Mouse (Mus musculus): ENCODE measurements around the gene Snx25.
"Not testable (repeated sequence)": the region's sequence is repeated elsewhere in the genome, so short reads cannot be mapped to it uniquely, and the experiment has no call there.

The Snx25 gene

DNA sequence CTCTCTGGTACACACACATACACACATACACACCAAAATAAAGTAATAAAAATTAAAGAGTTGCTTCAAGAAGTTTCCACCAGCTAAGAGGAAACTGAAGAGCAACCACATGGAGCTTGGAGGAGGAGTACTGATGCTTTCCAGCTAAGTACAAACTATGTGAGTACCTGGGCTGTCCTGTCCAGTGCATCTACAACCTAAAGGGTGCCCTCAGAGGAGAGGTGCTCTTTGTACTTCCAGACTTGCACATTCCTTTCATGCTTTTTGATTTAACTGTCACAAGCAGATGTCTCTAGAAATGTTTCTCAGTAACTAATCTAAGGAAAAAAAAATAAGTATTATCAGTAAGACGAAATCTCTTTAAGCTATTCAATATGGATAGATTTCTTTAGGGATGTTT, 14.6 kb downstream of the Snx25 start:
- no peak for DNase-seq (ENCODE audit: low spot score in 2 of 2)

- DNase-seq (ENCODE audit: low spot score in 2 of 2) = not testable (repeated sequence)
Measured at GRCm38 (mm10) chr8:46135546-46135945, 16.4 kb downstream of the Snx25 start.

DNA sequence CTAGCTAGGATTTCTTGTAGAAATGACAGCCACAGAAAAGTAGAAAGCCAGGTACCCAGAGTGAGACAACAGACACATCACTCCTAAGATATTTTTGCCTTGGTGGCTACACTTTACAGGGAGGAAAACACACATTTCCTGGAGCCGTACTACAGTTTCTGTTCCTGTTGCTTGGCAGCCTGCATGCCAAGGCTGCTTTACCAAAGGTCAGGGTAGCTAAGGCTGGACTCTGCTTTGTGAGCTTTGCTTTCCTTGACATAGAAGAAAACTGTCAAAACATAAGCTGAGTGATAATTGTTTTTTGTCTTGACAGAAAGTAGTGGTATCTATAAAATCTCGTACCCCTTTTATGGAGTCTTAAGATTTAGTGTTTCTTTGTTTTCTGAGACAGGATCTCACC, 21.5 kb downstream of the Snx25 start:
- no peak for DNase-seq (ENCODE audit: low spot score in 2 of 2)

DNA sequence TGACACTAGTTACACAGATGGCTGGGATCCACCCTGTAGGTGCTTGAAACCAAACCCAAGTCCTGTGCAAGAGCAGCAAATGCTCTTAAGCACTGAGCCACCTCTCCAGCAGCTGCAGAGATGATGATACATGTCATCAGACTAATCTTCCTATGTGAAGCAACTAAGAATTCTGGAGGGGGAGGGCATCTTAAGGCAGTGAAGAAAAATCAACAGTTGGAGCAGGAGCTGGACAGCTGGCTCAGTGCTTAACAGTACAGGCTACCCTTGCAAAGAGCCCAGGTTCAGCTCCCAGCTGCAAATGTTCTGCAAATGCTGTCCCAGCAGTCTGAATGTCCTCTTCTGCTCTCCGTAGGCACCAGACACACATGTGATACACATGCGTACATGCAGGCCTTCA, 29.5 kb downstream of the Snx25 start:
- no peak for DNase-seq (ENCODE audit: low spot score in 2 of 2)

- DNase-seq (ENCODE audit: low spot score in 2 of 2) = no peak
Measured at GRCm38 (mm10) chr8:46119176-46119575, 32.8 kb downstream of the Snx25 start.

- DNase-seq (ENCODE audit: low spot score in 2 of 2) = no peak
Measured at GRCm38 (mm10) chr8:46117172-46117571, 34.8 kb downstream of the Snx25 start.

DNA sequence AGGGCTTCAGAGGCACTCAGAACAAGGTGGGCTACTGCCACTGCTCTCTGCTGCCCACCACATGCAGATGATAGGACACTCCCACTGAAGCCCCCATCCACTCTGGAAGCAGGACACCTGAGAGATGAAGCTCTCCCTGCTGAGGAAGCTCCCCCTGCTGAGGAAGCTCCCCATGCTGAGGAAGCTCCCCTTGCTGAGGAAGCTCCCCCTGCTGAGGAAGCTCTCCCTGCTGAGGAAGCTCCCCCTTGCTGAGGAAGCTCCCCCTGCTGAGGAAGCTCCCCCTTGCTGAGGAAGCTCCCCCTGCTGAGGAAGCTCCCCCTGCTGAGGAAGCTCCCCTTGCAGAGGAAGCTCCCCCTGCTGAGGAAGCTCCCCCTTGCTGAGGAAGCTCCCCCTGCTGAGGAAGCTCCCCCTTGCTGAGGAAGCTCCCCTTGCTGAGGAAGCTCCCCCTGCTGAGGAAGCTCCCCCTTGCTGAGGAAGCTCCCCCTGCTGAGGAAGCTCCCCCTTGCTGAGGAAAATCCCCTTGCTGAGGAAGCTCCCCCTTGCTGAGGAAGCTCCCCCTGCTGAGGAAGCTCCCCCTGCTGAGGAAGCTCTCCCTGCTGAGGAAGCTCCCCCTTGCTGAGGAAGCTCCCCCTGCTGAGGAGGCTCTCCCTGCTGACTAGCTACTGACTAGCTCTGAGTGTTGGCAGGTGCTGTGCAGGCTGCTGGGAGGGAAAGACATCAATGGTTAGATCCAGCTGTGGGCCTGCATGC, 38.4 kb downstream of the Snx25 start:
- not testable (repeated sequence) for DNase-seq (ENCODE audit: low spot score in 2 of 2)

GRCm38 (mm10) chr8:46107690-46108089, 44.3 kb downstream of the Snx25 start:
- DNase-seq (ENCODE audit: low spot score in 2 of 2) = no peak

GRCm38 (mm10) chr8:46103434-46103833, 48.5 kb downstream of the Snx25 start:
- no peak for DNase-seq (ENCODE audit: low spot score in 2 of 2)

- no peak for DNase-seq (ENCODE audit: low spot score in 2 of 2)
Measured at GRCm38 (mm10) chr8:46092667-46093360, 59.1 kb downstream of the Snx25 start.

- DNase-seq (ENCODE audit: low spot score in 2 of 2) = no peak
Measured at GRCm38 (mm10) chr8:46083141-46083540, 68.8 kb downstream of the Snx25 start.

GRCm38 (mm10) chr8:46081030-46081429, 70.9 kb downstream of the Snx25 start:
- no peak for DNase-seq (ENCODE audit: low spot score in 2 of 2)

GRCm38 (mm10) chr8:46078866-46079265, 73.1 kb downstream of the Snx25 start:
- DNase-seq (ENCODE audit: low spot score in 2 of 2) = no peak

GRCm38 (mm10) chr8:46075223-46075622, 76.7 kb downstream of the Snx25 start:
- DNase-seq (ENCODE audit: low spot score in 2 of 2) = no peak

- no peak for DNase-seq (ENCODE audit: low spot score in 2 of 2)
Measured at GRCm38 (mm10) chr8:46073540-46074140, 78.3 kb downstream of the Snx25 start.

DNA sequence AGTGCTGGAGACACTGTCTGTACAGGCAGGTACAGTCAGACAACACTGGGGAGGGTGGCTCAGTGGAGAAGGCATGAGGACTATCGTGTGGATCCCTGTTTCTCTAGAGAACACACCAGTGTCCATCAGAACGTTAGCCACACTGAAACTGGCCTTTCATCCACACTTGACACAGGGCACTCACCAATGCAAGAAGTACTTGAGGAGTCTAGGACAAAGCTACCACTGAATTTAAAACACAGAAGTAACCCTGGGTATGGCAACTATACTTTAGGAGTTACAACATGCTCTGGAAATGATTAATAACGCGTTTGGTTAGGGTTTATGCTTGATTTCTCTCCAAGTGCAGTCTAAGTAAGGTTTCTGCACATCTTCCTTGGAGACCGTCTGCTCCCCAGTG, 79.2 kb downstream of the Snx25 start:
- DNase-seq (ENCODE audit: low spot score in 2 of 2) = no peak

DNA sequence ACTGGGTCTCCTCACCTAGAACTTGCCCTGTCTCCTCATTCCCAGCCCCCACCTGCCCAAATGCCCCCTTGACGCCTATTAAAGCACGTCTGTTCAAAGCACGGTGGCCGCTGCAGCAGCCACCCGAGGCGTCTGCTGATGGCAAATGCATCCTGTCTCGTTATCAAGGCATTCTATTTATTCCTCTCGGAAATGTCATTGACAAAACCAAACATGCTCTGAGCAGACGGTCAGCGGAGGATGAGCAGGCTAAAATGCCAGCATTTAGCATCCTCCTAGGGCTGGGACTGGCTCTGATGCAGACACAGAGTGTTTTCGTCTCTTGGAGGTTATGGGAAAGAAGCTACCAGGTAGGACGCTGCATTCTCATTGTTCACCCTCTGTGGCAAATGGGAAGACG, 111.7 kb downstream of the Snx25 start:
- DNase-seq (ENCODE audit: low spot score in 2 of 2) = peak in 1 of 2 experiments; percentile 52

GRCm38 (mm10) chr8:46039666-46040065, 112.3 kb downstream of the Snx25 start:
- DNase-seq (ENCODE audit: low spot score in 2 of 2) = no peak

DNA sequence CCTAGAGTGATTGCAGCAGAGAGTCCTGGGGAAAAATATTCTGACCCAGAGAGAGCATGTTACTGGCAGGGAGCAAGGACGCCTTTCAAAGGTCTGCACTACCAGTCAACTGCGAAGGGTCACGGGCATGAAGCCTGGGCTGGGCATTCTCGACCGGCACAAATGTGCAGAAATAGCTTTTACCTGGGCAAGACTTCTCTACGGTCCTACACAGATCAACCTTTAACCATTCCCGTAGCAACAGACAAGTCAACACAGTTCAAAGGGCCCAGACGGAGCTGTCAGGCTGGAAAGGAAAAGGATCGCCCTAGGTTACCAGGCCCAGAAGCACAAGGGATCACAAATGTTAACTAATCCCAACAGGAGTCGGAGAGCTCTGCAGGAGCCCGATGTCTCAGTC, 115.7 kb downstream of the Snx25 start:
- peak in 1 of 2 experiments; percentile 28 for DNase-seq (ENCODE audit: low spot score in 2 of 2)

DNA sequence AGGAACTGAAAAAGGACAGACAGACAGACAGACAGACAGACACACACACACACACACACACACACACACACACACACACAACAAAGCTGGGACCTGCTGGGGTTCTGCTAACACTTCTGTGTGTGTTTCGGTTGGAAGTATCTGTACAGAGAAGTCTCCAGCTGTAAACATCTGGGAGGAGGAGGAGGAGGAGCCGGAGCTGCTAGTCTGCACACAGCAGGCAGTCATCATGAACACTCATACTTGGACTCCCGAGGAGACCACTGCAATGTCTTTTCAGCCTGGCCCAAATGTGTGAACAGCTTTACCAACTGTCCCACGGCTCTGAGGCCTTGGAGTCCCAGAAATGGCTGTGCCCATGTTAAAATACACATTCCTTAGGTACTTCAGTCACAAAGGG, 127.6 kb downstream of the Snx25 start:
- no peak for DNase-seq (ENCODE audit: low spot score in 2 of 2)

DNA sequence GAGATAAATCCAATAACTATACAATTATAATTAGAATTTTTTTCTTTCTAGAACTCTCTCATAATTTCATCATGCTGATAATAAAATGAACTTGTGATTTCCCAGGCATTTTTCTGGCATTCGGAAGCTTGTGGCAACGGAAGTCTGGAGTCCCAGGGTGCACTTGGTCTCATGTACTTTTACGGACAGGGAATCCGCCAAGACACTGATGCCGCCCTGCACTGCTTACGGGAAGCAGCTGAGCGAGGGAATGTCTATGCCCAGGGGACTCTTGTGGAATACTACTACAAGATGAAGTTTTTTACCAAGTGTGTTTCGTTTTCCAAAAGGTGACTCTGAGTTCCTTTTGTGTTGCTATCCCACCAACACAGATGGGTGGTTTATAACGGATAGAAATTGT, 129.2 kb downstream of the Snx25 start:
- DNase-seq (ENCODE audit: low spot score in 2 of 2) = no peak

DNA sequence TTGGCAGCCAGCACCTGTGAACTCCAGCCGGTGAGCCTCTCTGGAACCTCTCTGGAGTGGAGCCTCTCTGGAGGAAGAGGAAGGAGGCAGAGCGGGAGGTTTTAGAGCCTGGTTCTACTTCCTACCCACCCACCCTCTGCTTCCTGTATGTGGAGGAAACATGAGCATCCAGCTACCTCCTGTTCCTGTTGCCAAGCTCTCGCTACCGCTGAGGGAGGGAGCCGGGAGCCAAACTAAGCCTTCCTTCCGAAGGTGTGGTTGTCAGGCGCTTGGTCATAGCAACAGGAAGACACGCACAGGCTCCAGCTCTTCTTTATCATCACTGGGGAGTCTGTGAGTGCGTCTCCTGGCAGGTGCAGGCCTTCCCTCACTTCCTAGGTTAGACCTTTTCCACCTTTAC, 129.8 kb downstream of the Snx25 start:
- no peak for DNase-seq (ENCODE audit: low spot score in 2 of 2)
